Mouse (Mus musculus): ENCODE measurements around the gene Vpreb1.

GRCm38 (mm10) chr16:16897056-16897584, 26.5 kb upstream of the Vpreb1 start:
- TF ChIP-seq CTCF (IDR thresholded peaks at IDR 0.05; ENCODE audit: low read depth) (no peak), EP300 (IDR thresholded peaks at IDR 0.05; ENCODE audit: low read depth) (no peak)

Measured in liver, embryonic 14.5 days (tissue).